8 mouse cellular contexts compared by ENCODE assay signal in the genomic region with DNA sequence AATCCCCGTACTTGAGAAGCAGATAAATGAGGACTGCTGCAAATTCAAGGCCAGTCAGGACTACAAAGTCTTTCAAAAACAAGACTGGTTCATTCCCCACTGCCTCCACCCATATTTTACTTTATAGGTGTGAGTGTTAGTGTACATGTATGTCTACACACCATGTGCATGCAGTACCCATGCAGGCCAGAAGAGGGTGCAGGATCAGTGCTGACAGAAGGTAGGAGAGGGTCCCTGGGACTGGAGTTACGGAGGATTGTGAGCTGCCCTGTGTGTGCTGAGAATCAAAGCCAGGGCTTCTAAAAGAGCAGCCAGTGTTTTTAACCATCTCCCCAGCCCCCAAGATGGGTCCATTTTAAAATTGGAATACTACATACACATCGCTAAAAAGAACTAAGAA. TPM values are rescaled to one million over a fixed set of nuclear protein-coding genes. Genes with fewer than 3 reads are reported as not detected.
DNase-seq lines count a peak whose midpoint lies in the region; ATAC-seq and TF ChIP-seq lines count a peak whose summit lies in the region.

No protein-coding gene starts in this region.

- WGBS in cerebellum, adult 2 months = 83% methylated on average over 3 of the region's 3 CpGs
- WGBS in liver, adult 2 months = 89% methylated on average over 3 of the region's 3 CpGs
- WGBS in liver, embryonic 11.5 days = 73% methylated on average over 3 of the region's 3 CpGs

- no peaks in the 10 kb centered on the region for H3K27me3 ChIP-seq in cerebellum, adult 2 months (ENCODE audit: control insufficient read depth, insufficient read depth, low read length)
- no peaks in the 10 kb centered on the region for H3K27me3 ChIP-seq in liver, adult 2 months (ENCODE audit: control insufficient read depth, insufficient read depth, low read length)
- H3K27me3 ChIP-seq in liver, embryonic 11.5 days (replicated peaks; ENCODE audit: control insufficient read depth, insufficient read depth, low read length) = no peaks in the 10 kb centered on the region

- H3K4me3 ChIP-seq in cerebellum, adult 2 months (replicated peaks; ENCODE audit: insufficient read depth, low read depth, low read length) = no peak overlapping the region
- no peak overlapping the region for H3K4me3 ChIP-seq in liver, adult 2 months (ENCODE audit: insufficient read depth, low read depth, low read length)
- no peak overlapping the region for H3K4me3 ChIP-seq in liver, embryonic 11.5 days (ENCODE audit: low read depth, low read length)

- no peak overlapping the region for H3K27ac ChIP-seq in cerebellum, adult 2 months (ENCODE audit: insufficient read depth, low read length)
- H3K27ac ChIP-seq in liver, adult 2 months (replicated peaks; ENCODE audit: insufficient read depth, low read depth, low read length) = no peak overlapping the region
- no peak overlapping the region for H3K27ac ChIP-seq in liver, embryonic 11.5 days (ENCODE audit: low read depth, low read length)

- TF ChIP-seq CTCF in cerebellum, adult 2 months (IDR thresholded peaks at IDR 0.05; ENCODE audit: borderline replicate concordance, insufficient read depth, low read depth, low read length) = peak; percentile 52
- TF ChIP-seq CTCF in liver, adult 2 months (IDR thresholded peaks at IDR 0.05; ENCODE audit: low read depth, low read length) = peak; percentile 69

- H3K4me1 ChIP-seq in cerebellum, adult 2 months (ENCODE audit: control insufficient read depth, insufficient read depth, low read length) = no peaks in the 10 kb centered on the region
- H3K4me1 ChIP-seq in liver, adult 2 months (ENCODE audit: control insufficient read depth, insufficient read depth, low read length) = peaks cover 13% of the 10 kb centered on the region; the same call in 1 of the 2 replicates
- H3K4me1 ChIP-seq in liver, embryonic 11.5 days (replicated peaks; ENCODE audit: control insufficient read depth, insufficient read depth, low read length) = peaks cover 2% of the 10 kb centered on the region; the same call in 1 of the 2 replicates

- H3K79me2 ChIP-seq in liver, adult 2 months (ENCODE audit: control insufficient read depth, insufficient read depth, low read length) = no peaks in the 10 kb centered on the region

- H3K9ac ChIP-seq in liver, adult 2 months (ENCODE audit: low read depth, low read length) = no peak overlapping the region
- H3K9ac ChIP-seq in liver, embryonic 11.5 days (ENCODE audit: low read depth, low read length) = no peak overlapping the region

- no peak for DNase-seq in cerebellum, adult 2 months
- no peak for DNase-seq in liver, adult 2 months (ENCODE audit: extremely low read depth, low read depth, low spot score)
- no peak for DNase-seq in liver, embryonic 11.5 days (ENCODE audit: low spot score)
- DNase-seq in embryo, embryonic 10.5 days (ENCODE audit: low spot score) = peak; percentile 58
- DNase-seq in spleen, postnatal 4 days (ENCODE audit: low spot score in 2 of 2) = peak; percentile 62 to 86
- DNase-seq in layer of hippocampus, adult 9-11 months = no peak
- no peak for DNase-seq in right cerebral cortex, adult 2 months (ENCODE audit: low spot score in 2 of 2)

- no peaks in the 10 kb centered on the region for H3K36me3 ChIP-seq in liver, adult 2 months (ENCODE audit: control insufficient read depth, insufficient read depth, low read length)
- peaks cover 5% of the 10 kb centered on the region; the same call in 1 of the 2 replicates for H3K36me3 ChIP-seq in liver, embryonic 11.5 days (ENCODE audit: control insufficient read depth, insufficient read depth, low read length)

- H3K9me3 ChIP-seq in liver, embryonic 11.5 days (ENCODE audit: control insufficient read depth, low read length) = no peaks in the 10 kb centered on the region

- H3K4me2 ChIP-seq in liver, embryonic 11.5 days = no peak overlapping the region

- no peak for ATAC-seq in cerebellum, adult (ENCODE audit: insufficient number of reproducible peaks, low FRiP score, low TSS enrichment)
- no peak for ATAC-seq in liver, embryonic 11.5 days (replicated peaks; ENCODE audit: low FRiP score)

- TF ChIP-seq POLR2A in cerebellum, adult 2 months (IDR thresholded peaks at IDR 0.05; ENCODE audit: borderline replicate concordance, insufficient read depth, low read length) = no peak
- no peak for TF ChIP-seq POLR2A in liver, adult 2 months (IDR thresholded peaks at IDR 0.05; ENCODE audit: extremely low read depth, insufficient read depth, low read length)

RNA-seq across cellular contexts. Expression of a gene that starts 8.4 kb away (rescaled TPM):
- polyA plus RNA-seq in cerebellum, adult 2 months (2012; rRNA removed) = 195 and 219 TPM in 2 replicates
- 26.2 and 34.5 TPM in 2 replicates for total RNA-seq in liver, adult 2 months (2014; rRNA removed)
- polyA plus RNA-seq in liver, adult 2 months (2012; rRNA removed) = 69.9 and 75.2 TPM in 2 replicates
- 304 and 308 TPM in 2 replicates for polyA plus RNA-seq in liver, embryonic 11.5 days (2014; fragmentation: Nextera tagmentation; extraction: Ambion mirVana)

RNA-seq across cellular contexts. Expression of a gene that starts 21.0 kb away (rescaled TPM):
- polyA plus RNA-seq in cerebellum, adult 2 months (2012; rRNA removed) = 12.2 and 15.1 TPM in 2 replicates
- not detected in 2 replicates for total RNA-seq in liver, adult 2 months (2014; rRNA removed)
- 10.6 and 10.8 TPM in 2 replicates for polyA plus RNA-seq in liver, adult 2 months (2012; rRNA removed)
- 3.8 and 4.9 TPM in 2 replicates for polyA plus RNA-seq in liver, embryonic 11.5 days (2014; fragmentation: Nextera tagmentation; extraction: Ambion mirVana)

RNA-seq across cellular contexts. Expression of a gene that starts 48.4 kb away (rescaled TPM):
- polyA plus RNA-seq in cerebellum, adult 2 months (2012; rRNA removed) = 8.2 and 8.7 TPM in 2 replicates
- total RNA-seq in liver, adult 2 months (2014; rRNA removed) = 125 and 147 TPM in 2 replicates
- 200 and 210 TPM in 2 replicates for polyA plus RNA-seq in liver, adult 2 months (2012; rRNA removed)
- 13.9 and 14.4 TPM in 2 replicates for polyA plus RNA-seq in liver, embryonic 11.5 days (2014; fragmentation: Nextera tagmentation; extraction: Ambion mirVana)

RNA-seq across cellular contexts. Expression of a gene that starts 49.3 kb away (rescaled TPM):
- 105 and 113 TPM in 2 replicates for polyA plus RNA-seq in cerebellum, adult 2 months (2012; rRNA removed)
- 4.8 and 5.8 TPM in 2 replicates for total RNA-seq in liver, adult 2 months (2014; rRNA removed)
- polyA plus RNA-seq in liver, adult 2 months (2012; rRNA removed) = 19.6 and 24.8 TPM in 2 replicates
- 30.5 and 32.6 TPM in 2 replicates for polyA plus RNA-seq in liver, embryonic 11.5 days (2014; fragmentation: Nextera tagmentation; extraction: Ambion mirVana)

Comparison
In these comparisons a context has a peak if more than half of its experiments do, and no peak if none do; other contexts are left out.
1. RNA of a gene that starts 48.4 kb away (polyA plus RNA-seq): 200 to 210 TPM in liver, adult 2 months; 13.9 to 14.4 TPM in liver, embryonic 11.5 days and 8.2 to 8.7 TPM in cerebellum, adult 2 months; every median in the first group is over 10 times any median in the second.
2. DNase-seq: peak in embryo, embryonic 10.5 days (single experiment) and spleen, postnatal 4 days (2 of 2); none in cerebellum, adult 2 months (0 of 2), liver, adult 2 months (single experiment), liver, embryonic 11.5 days (single experiment), layer of hippocampus, adult 9-11 months (single experiment) and right cerebral cortex, adult 2 months (0 of 2).